Mouse (Mus musculus): ENCODE results near the gene Gm8332.
"Not testable (repeated sequence)": the region's sequence is repeated elsewhere in the genome, so short reads cannot be mapped to it uniquely, and the experiment has no call there.

Gene Gm8332

GRCm38 (mm10) chr12:88250000-88250399 is at the start of gene Gm8332:
Gm8332 (minus strand) TSS chr12:88250100.
- not testable (repeated sequence) for DNase-seq

GRCm38 (mm10) chr12:88297171-88297570 is 47.3 kb upstream of the Gm8332 start:
- not testable (repeated sequence) for DNase-seq

- not testable (repeated sequence) for DNase-seq
Measured at GRCm38 (mm10) chr12:88293082-88293481, 43.2 kb upstream of the Gm8332 start.

- DNase-seq: not testable (repeated sequence)
Measured at GRCm38 (mm10) chr12:88285224-88285623, 35.3 kb upstream of the Gm8332 start.

GRCm38 (mm10) chr12:88274400-88274799 is 24.5 kb upstream of the Gm8332 start, which contains the start of gene Gm5662:
Gm5662 (minus strand) TSS chr12:88274500.
- not testable (repeated sequence) for DNase-seq

GRCm38 (mm10) chr12:88257241-88257640 is 7.3 kb upstream of the Gm8332 start:
- DNase-seq: no peak

GRCm38 (mm10) chr12:88255917-88256316 is 6.0 kb upstream of the Gm8332 start:
- not testable (repeated sequence) for DNase-seq

- DNase-seq: not testable (repeated sequence)
Measured at GRCm38 (mm10) chr12:88245786-88246185, 4.1 kb downstream of the Gm8332 start.

GRCm38 (mm10) chr12:88242940-88243339 is 7.0 kb downstream of the Gm8332 start:
- DNase-seq: not testable (repeated sequence)

- no peak for DNase-seq
Measured at GRCm38 (mm10) chr12:88219445-88219844, 30.5 kb downstream of the Gm8332 start.

- not testable (repeated sequence) for DNase-seq
Measured at GRCm38 (mm10) chr12:88218059-88218458, 31.8 kb downstream of the Gm8332 start.

GRCm38 (mm10) chr12:88214641-88215040 is 35.3 kb downstream of the Gm8332 start:
- DNase-seq: no peak

- DNase-seq: not testable (repeated sequence)
Measured at GRCm38 (mm10) chr12:88211458-88211857, 38.4 kb downstream of the Gm8332 start.

- no peak for DNase-seq
Measured at GRCm38 (mm10) chr12:88202856-88203255, 47.0 kb downstream of the Gm8332 start.

All from cerebellum, postnatal 14 days (tissue).